Mouse (Mus musculus): ENCODE measurements around the gene Depdc5.

GRCm38 (mm10) chr5:32940586-32940985 lies 77.1 kb downstream of the Depdc5 start:
- TF ChIP-seq POLR2A (IDR thresholded peaks at IDR 0.05; ENCODE audit: control insufficient read depth, low read depth, low read length) (no peak), CTCF (IDR thresholded peaks at IDR 0.05; ENCODE audit: control insufficient read depth, insufficient read depth, insufficient replicate concordance, low read depth, low read length) (no peak)
